Comparison of ENCODE assay signal across 8 mouse cellular contexts in genomic region chrX:13346011-13346631, GRCm38 (mm10).
A peak's percentile ranks its signal among the peaks of the same experiment; 100 is the strongest.
DNase-seq lines count a peak whose midpoint lies in the region; ATAC-seq lines count a peak whose summit lies in the region.

No protein-coding gene starts in this region.

- peaks cover 29% of the 10 kb centered on the region for H3K4me1 ChIP-seq in hindbrain, embryonic 10.5 days (replicated peaks)
- no peaks in the 10 kb centered on the region for H3K4me1 ChIP-seq in liver, embryonic 13.5 days (replicated peaks)
- H3K4me1 ChIP-seq in stomach, embryonic 15.5 days = no peaks in the 10 kb centered on the region

- 0 out of 2 replicates have a peak, but pooled peaks have one; percentile 21 for ATAC-seq in liver, embryonic 13.5 days (ENCODE audit: low read depth)
- ATAC-seq in stomach, embryonic 15.5 days (ENCODE audit: insufficient read depth, low FRiP score, low read depth) = no peak

- H3K9me3 ChIP-seq in hindbrain, embryonic 10.5 days = no peaks in the 10 kb centered on the region
- H3K9me3 ChIP-seq in liver, embryonic 13.5 days (replicated peaks) = no peaks in the 10 kb centered on the region
- no peaks in the 10 kb centered on the region for H3K9me3 ChIP-seq in stomach, embryonic 15.5 days

- peaks cover 67% of the 10 kb centered on the region for H3K27me3 ChIP-seq in hindbrain, embryonic 10.5 days (ENCODE audit: insufficient read depth, poor library complexity, severe bottlenecking)
- H3K27me3 ChIP-seq in liver, embryonic 13.5 days = peaks cover 25% of the 10 kb centered on the region; the same call in 1 of the 2 replicates
- no peaks in the 10 kb centered on the region for H3K27me3 ChIP-seq in stomach, embryonic 15.5 days (replicated peaks)

- H3K9ac ChIP-seq in liver, embryonic 13.5 days = no peak overlapping the region
- no peak overlapping the region for H3K9ac ChIP-seq in stomach, embryonic 15.5 days

- H3K4me2 ChIP-seq in liver, embryonic 13.5 days = peak overlapping the region; percentile 61
- H3K4me2 ChIP-seq in stomach, embryonic 15.5 days = peak overlapping the region; percentile 59

- H3K36me3 ChIP-seq in hindbrain, embryonic 10.5 days = no peaks in the 10 kb centered on the region
- H3K36me3 ChIP-seq in liver, embryonic 13.5 days = no peaks in the 10 kb centered on the region
- no peaks in the 10 kb centered on the region for H3K36me3 ChIP-seq in stomach, embryonic 15.5 days

- 10% methylated on average over 21 of the region's 21 CpGs for WGBS in hindbrain, embryonic 10.5 days
- WGBS in liver, embryonic 13.5 days (ENCODE audit: insufficient replicate concordance) = 19% methylated on average over 21 of the region's 21 CpGs
- WGBS in stomach, embryonic 15.5 days = 5% methylated on average over 21 of the region's 21 CpGs

- peak; percentile 6 for DNase-seq in adrenal gland, postnatal 10 days
- DNase-seq in adrenal gland, postnatal 36 days = no peak
- peak; percentile 24 to 34 for DNase-seq in right cerebral cortex, postnatal 10 days (ENCODE audit: low spot score in 2 of 2)
- DNase-seq in right cerebral cortex, postnatal 25 days = no peak
- DNase-seq in hindbrain, embryonic 10.5 days (ENCODE audit: low spot score) = peak; percentile 46
- no peak for DNase-seq in liver, embryonic 13.5 days
- DNase-seq in frontal cortex, postnatal 25 days (ENCODE audit: low spot score in 2 of 2) = no peak

- peak overlapping the region; percentile 94 for H3K27ac ChIP-seq in hindbrain, embryonic 10.5 days
- no peak overlapping the region for H3K27ac ChIP-seq in liver, embryonic 13.5 days
- peak overlapping the region; percentile 83; the same call in 1 of the 2 replicates for H3K27ac ChIP-seq in stomach, embryonic 15.5 days

- peak overlapping the region; percentile 52 for H3K4me3 ChIP-seq in hindbrain, embryonic 10.5 days
- H3K4me3 ChIP-seq in liver, embryonic 13.5 days (replicated peaks) = peak overlapping the region; percentile 51; the same call in 1 of the 2 replicates
- H3K4me3 ChIP-seq in stomach, embryonic 15.5 days (replicated peaks) = peak overlapping the region; percentile 43

Comparison
In these comparisons a context has a peak if more than half of its experiments do, and no peak if none do; other contexts are left out.
1. DNase-seq: peak in adrenal gland, postnatal 10 days (single experiment), right cerebral cortex, postnatal 10 days (2 of 2) and hindbrain, embryonic 10.5 days (single experiment); none in adrenal gland, postnatal 36 days (0 of 2), right cerebral cortex, postnatal 25 days (single experiment), liver, embryonic 13.5 days (single experiment) and frontal cortex, postnatal 25 days (0 of 2).
2. Peak in every context shown above with its lines, with median percentiles within 50 percentile points of each other: H3K4me3 ChIP-seq.